Mouse (Mus musculus) neural tube, embryonic 13.5 days (tissue): ENCODE measurements at regions not wholly inside any gene's neighbourhood (a gene's known extent, or its start where the extent isn't known, plus 50 kb on each side); places are given as distances from the start of the nearest gene placed in this dataset.

Experiments used
- ATAC-seq: fragments of 200-750 bp; cut with Nextera tagmentation; 2 replicates; pipeline ENCODE4 v1.8.0; 2017; ENCODE audit warnings: low read depth, mild to moderate bottlenecking, moderate TSS enrichment, moderate library complexity
- H3K27ac ChIP-seq: fragments of 300-500 bp; sonication (generic); replicated peaks from 2 replicates; pipeline ENCODE4 v1.5.1; 2015; ENCODE audit warnings: moderate library complexity, mild to moderate bottlenecking, inconsistent platforms
- H3K27me3 ChIP-seq: fragments of 300-500 bp; sonication (generic); 2 replicates; pipeline ENCODE4 v1.6.1; 2015; ENCODE audit warnings: mild to moderate bottlenecking, inconsistent platforms
- H3K36me3 ChIP-seq: fragments of 300-500 bp; sonication (generic); 2 replicates; pipeline ENCODE4 v1.6.1; 2015; ENCODE audit warnings: mild to moderate bottlenecking, inconsistent platforms
- H3K4me1 ChIP-seq: fragments of 300-500 bp; sonication (generic); replicated peaks from 2 replicates; pipeline ENCODE4 v1.6.1; 2015; ENCODE audit warnings: inconsistent platforms
- H3K4me2 ChIP-seq: fragments of 300-500 bp; sonication (generic); 2 replicates; pipeline ENCODE4 v1.6.1; 2015; ENCODE audit warnings: inconsistent platforms, mild to moderate bottlenecking, moderate library complexity
- H3K4me3 ChIP-seq: fragments of 300-500 bp; sonication (generic); 2 replicates; pipeline ENCODE4 v1.5.1; 2015; ENCODE audit warnings: mild to moderate bottlenecking, inconsistent platforms
- H3K9ac ChIP-seq: fragments of 300-500 bp; sonication (generic); 2 replicates; pipeline ENCODE4 v1.6.1; 2015; ENCODE audit warnings: moderate library complexity, mild to moderate bottlenecking, inconsistent platforms
- H3K9me3 ChIP-seq: fragments of 300-500 bp; sonication (generic); 2 replicates; pipeline ENCODE4 v1.6.1; 2016; ENCODE audit warnings: inconsistent platforms
- WGBS: fragments of 180-500 bp; shearing (Covaris S2); methylation state at CpG from one replicate; pipeline ENCODE4 v1.1.7; 2015; 5-methylcytosine and 5-hydroxymethylcytosine counted together

GRCm38 (mm10) chr17:53250570-53251265 is 212.4 kb downstream of the Efhb start:
- Histone ChIP-seq H3K4me2 (no peak overlapping the region), H3K9me3 (no peaks in the 10 kb centered on the region), H3K27me3 (no peaks in the 10 kb centered on the region), H3K9ac (no peak overlapping the region), H3K4me3 (no peak overlapping the region), H3K4me1 (0 out of 2 replicates have a peak, but pooled peaks cover 5% of the 10 kb centered on the region), H3K36me3 (no peaks in the 10 kb centered on the region), H3K27ac (no peak overlapping the region)
- 86% methylated on average over 5 of the region's 5 CpGs for WGBS
- ATAC-seq: no peak

- 0 out of 2 replicates have a peak, but pooled peaks cover 5% of the 10 kb centered on the region for H3K4me1 ChIP-seq
- no peak overlapping the region for H3K9ac ChIP-seq
- no peaks in the 10 kb centered on the region for H3K9me3 ChIP-seq
- WGBS: 44% methylated on average over 2 of the region's 2 CpGs
- no peaks in the 10 kb centered on the region for H3K36me3 ChIP-seq
- H3K4me2 ChIP-seq: no peak overlapping the region
- H3K4me3 ChIP-seq: no peak overlapping the region
- no peaks in the 10 kb centered on the region for H3K27me3 ChIP-seq
- ATAC-seq: no peak
- H3K27ac ChIP-seq: no peak overlapping the region
Measured at GRCm38 (mm10) chr17:53248501-53248900, 214.6 kb downstream of the Efhb start.

DNA sequence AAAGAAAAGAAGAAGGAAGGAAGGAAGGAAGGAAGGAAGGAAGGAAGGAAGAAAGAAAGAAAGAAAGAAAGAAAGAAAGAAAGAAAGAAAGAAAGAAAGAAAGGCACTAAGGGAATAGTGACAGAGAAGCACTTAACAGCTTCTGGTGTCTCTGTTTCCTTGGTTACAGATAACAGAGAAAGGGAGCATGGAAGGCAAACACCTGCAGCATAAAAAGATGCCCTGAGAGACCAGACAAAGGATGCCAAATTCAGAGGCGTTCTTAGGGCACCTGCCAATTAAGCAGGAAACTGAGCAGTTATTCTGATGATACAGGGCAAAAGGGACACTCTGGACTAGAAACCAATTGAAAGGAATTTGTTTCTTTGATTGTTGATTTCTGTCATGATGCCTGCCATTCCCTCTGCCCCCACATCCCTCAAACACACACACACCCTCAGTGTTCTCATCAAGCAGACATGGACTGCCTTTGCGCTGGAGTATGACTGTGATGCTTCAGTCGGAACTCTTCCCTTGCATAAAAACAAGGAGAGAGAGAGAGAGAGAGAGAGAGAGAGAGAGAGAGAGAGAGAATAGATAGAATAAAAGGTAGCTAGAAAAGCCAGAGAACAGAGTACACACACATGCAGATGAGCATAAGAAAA is 215.4 kb downstream of the Efhb start:
- H3K4me3 ChIP-seq: no peak overlapping the region
- 0 out of 2 replicates have a peak, but pooled peaks cover 5% of the 10 kb centered on the region for H3K4me1 ChIP-seq
- H3K27ac ChIP-seq: no peak overlapping the region
- no peaks in the 10 kb centered on the region for H3K36me3 ChIP-seq
- H3K9me3 ChIP-seq: no peaks in the 10 kb centered on the region
- H3K4me2 ChIP-seq: no peak overlapping the region
- no peak overlapping the region for H3K9ac ChIP-seq
- WGBS: 58% methylated on average over 3 of the region's 3 CpGs
- H3K27me3 ChIP-seq: no peaks in the 10 kb centered on the region
- ATAC-seq: no peak

GRCm38 (mm10) chr17:53210416-53210772 is 252.7 kb downstream of the Efhb start:
- Histone ChIP-seq H3K9me3 (no peaks in the 10 kb centered on the region), H3K27ac (no peak overlapping the region), H3K4me1 (peaks cover 9% of the 10 kb centered on the region), H3K27me3 (no peaks in the 10 kb centered on the region), H3K36me3 (no peaks in the 10 kb centered on the region), H3K9ac (no peak overlapping the region), H3K4me3 (no peak overlapping the region), H3K4me2 (no peak overlapping the region)
- ATAC-seq: no peak

DNA sequence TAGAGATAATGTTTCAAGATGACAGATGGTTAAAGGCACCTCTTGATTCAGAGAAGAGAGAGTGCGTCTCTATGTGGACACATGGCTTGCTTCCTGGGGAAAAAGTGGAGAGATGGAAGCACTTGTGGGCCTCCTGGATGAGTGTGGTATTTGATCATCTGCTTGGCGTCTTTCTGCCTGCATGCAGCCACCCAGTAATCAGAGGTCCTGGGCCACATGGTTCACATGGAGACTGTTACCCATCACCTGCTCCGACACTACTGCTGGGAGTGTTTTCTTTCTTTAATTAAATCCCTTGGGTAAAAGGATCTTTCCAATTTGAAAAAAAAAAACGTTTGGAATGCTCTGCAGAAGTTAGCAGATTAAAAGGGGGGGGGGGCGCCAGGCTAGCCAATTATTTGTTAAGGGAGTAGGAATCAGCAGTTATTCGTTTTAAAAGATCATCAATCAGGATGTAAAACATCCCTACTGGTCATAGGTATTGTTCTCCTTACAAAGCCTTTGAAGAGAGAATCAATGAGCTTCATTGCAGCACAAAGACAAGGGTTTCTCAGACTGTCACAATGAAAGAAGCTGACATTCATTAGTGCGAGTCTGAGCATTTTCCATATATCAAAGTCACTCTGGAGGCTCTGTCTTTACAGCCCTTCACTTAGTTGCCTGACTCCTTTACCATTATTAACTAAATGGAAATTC is 253.3 kb downstream of the Efhb start:
- 0 out of 2 replicates have a peak, but pooled peaks have one; percentile 23 for ATAC-seq
- Histone ChIP-seq H3K36me3 (no peaks in the 10 kb centered on the region), H3K4me2 (no peak overlapping the region), H3K4me3 (no peak overlapping the region), H3K27me3 (no peaks in the 10 kb centered on the region), H3K9ac (no peak overlapping the region), H3K27ac (no peak overlapping the region), H3K9me3 (no peaks in the 10 kb centered on the region), H3K4me1 (peaks cover 9% of the 10 kb centered on the region)
- WGBS: 9% methylated on average over 7 of the region's 7 CpGs
